Mouse (Mus musculus) E14TG2a.4 (cell line): Measurements from ENCODE around the gene Tfap4.

Experiments used
- CTCF ChIP-seq: conservative IDR thresholded peaks from 2 replicates; pipeline ENCODE4 v1.5.1; 2014; ENCODE audit warnings: low read length
- NANOG ChIP-seq: IDR thresholded peaks from 2 replicates; pipeline ENCODE4 v1.6.1; 2014; ENCODE audit warnings: borderline replicate concordance, low read length, mixed read lengths

DNA sequence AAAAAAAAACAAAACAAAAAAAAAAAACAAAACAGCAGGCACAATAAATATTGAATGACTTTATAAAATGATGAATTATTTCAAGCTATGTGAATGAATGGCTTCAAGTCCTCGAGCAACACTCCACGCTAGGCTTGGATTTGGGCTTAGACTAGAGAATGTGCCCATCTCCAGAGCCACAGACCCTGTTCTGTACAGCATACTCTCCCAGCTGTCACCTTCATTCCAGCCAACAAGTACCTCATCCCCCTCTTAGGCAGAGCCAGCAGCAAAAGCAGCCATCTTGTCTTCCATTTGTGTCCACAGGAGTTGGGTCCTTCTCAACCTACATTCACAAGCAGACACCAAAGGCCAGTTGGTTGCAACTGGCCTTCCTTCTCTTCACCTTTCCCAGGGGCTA, 39.8 kb downstream of the Tfap4 start:
- no peak for TF ChIP-seq CTCF
- TF ChIP-seq NANOG: no peak
